Mouse (Mus musculus) liver, embryonic 14 days (tissue): Measurements from ENCODE around the gene Obox3. TPM values are rescaled to one million over a fixed set of nuclear protein-coding genes. Genes with fewer than 3 reads are reported as not detected.

ENCODE experiments used
- polyA plus RNA-seq: library from polyadenylated mRNA; depleted of rRNA; stranded (reverse); fragments of >200 nt; gene quantifications from 2 replicates; pipeline ENCODE4 v1.2.3, GENCODE M21; 2012; rRNA removed

Obox3 gene
- not detected in 2 replicates for polyA plus RNA-seq

DNA sequence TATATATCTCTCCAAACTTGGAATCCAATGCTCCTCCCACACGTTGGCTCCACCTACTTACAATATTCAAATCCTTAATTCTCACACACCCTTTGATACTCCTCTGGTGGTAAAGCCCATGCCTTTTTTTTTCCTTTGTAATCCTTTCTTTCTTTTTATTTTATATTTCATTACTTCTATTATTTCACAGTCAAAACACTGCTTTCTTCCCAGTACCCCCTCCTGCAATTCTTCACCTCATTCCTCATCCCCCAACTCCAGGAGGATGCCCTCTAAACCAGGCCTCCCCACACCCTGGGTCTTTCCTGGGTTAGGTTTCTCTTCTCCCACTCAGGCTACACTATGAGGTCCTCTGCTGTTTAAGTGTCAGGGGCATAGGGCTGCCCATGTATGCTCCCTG lies at the start of gene Obox3:
Gene Obox3 (minus strand): TSS at position 101 of the 400 bp plus-strand sequence.

Other genes starting within 250 kb of the Obox3 start
- gene Obox5, start 110.2 kb upstream of the Obox3 start, polyA plus RNA-seq = not detected in 2 replicates
- not detected in 2 replicates for gene Obox6, start 199.8 kb upstream of the Obox3 start, polyA plus RNA-seq
- not detected in 2 replicates for gene Crx, start 240.1 kb upstream of the Obox3 start, polyA plus RNA-seq
- not detected in 2 replicates for gene Crxos, start 242.7 kb upstream of the Obox3 start, polyA plus RNA-seq